Mouse (Mus musculus) kidney, postnatal 0 days (tissue): ENCODE data around the gene Prtg. TPM values are rescaled to one million over a fixed set of nuclear protein-coding genes. Genes with fewer than 3 reads are reported as not detected.

Source experiments
- ATAC-seq: fragments of 200-750 bp; cut with Nextera tagmentation; replicated peaks from 2 replicates; pipeline ENCODE4 v1.8.0; 2017; ENCODE audit warnings: low read depth, moderate number of reproducible peaks, moderate TSS enrichment, moderate library complexity; ENCODE audit not compliant: low FRiP score
- DNase-seq: peaks from one replicate; pipeline ENCODE4 v3.0.0-alpha.2; 2016; ENCODE audit warnings: low spot score
- H3K27ac ChIP-seq: fragments of 300-500 bp; sonication (generic); 2 replicates; pipeline ENCODE4 v1.5.1; 2014; ENCODE audit warnings: mild to moderate bottlenecking
- H3K27me3 ChIP-seq: fragments of 300-500 bp; sonication (generic); 2 replicates; pipeline ENCODE4 v1.6.1; 2014; ENCODE audit warnings: low read length, mixed read lengths; ENCODE audit not compliant: insufficient read depth
- H3K36me3 ChIP-seq: fragments of 300-500 bp; sonication (generic); 2 replicates; pipeline ENCODE4 v1.6.1; 2014; ENCODE audit warnings: low read length, mixed read lengths; ENCODE audit not compliant: insufficient read depth
- H3K4me1 ChIP-seq: fragments of 300-500 bp; sonication (generic); replicated peaks from 2 replicates; pipeline ENCODE4 v1.6.1; 2014; ENCODE audit warnings: antibody characterized with exemption, low read length, mixed read lengths; ENCODE audit not compliant: insufficient read depth
- H3K4me2 ChIP-seq: fragments of 300-500 bp; sonication (generic); 2 replicates; pipeline ENCODE4 v1.6.1; 2014; ENCODE audit warnings: mild to moderate bottlenecking, low read length, moderate library complexity, mixed read lengths
- H3K4me3 ChIP-seq: fragments of 300-500 bp; sonication (generic); replicated peaks from 2 replicates; pipeline ENCODE4 v1.5.1; 2014; ENCODE audit warnings: low read depth, low read length
- H3K9ac ChIP-seq: fragments of 300-500 bp; sonication (generic); 2 replicates; pipeline ENCODE4 v1.6.1; 2014; ENCODE audit warnings: low read depth, low read length
- H3K9me3 ChIP-seq: fragments of 300-500 bp; sonication (generic); replicated peaks from 2 replicates; pipeline ENCODE4 v1.6.1; 2016; ENCODE audit warnings: low read length, inconsistent platforms, mixed read lengths
- CTCF ChIP-seq: IDR thresholded peaks from 2 replicates; pipeline ENCODE4 v1.5.1; 2016; ENCODE audit warnings: antibody characterized with exemption, low read depth, mild to moderate bottlenecking, moderate library complexity
- WGBS: fragments of 180-500 bp; shearing (Covaris S2); extraction: QIAGEN DNeasy Blood & Tissue Kit; methylation state at CpG from one replicate; pipeline ENCODE4 v1.1.7; 2014; 5-methylcytosine and 5-hydroxymethylcytosine counted together
- polyA plus RNA-seq: library from polyadenylated mRNA; unstranded; fragments of >200 nt; fragmentation: Nextera tagmentation; extraction: Ambion mirVana; gene quantifications from 2 replicates; pipeline ENCODE4 v1.2.1, GENCODE M21; 2015

Gene Prtg
- polyA plus RNA-seq, 1 experiment from 2014 or later, result 1.2 TPM

- ATAC-seq (no peak), DNase-seq (no peak)
- Histone ChIP-seq H3K4me2 (no peak overlapping the region), H3K4me1 (no peaks in the 10 kb centered on the region), H3K4me3 (no peak overlapping the region), H3K9me3 (no peaks in the 10 kb centered on the region), H3K9ac (no peak overlapping the region), H3K27ac (no peak overlapping the region), H3K36me3 (no peaks in the 10 kb centered on the region), H3K27me3 (no peaks in the 10 kb centered on the region)
- 93% methylated on average over 5 of the region's 5 CpGs for WGBS
- TF ChIP-seq CTCF, result no peak
Observed at GRCm38 (mm10) chr9:72902611-72903010, 95.9 kb downstream of the Prtg start.

GRCm38 (mm10) chr9:72906693-72907103 lies 100.0 kb downstream of the Prtg start:
- H3K4me2 ChIP-seq, result no peak overlapping the region
- H3K4me3 ChIP-seq, result no peak overlapping the region
- DNase-seq (no peak), ATAC-seq (no peak)
- WGBS, result 60% methylated on average over 6 of the region's 6 CpGs
- H3K4me1 ChIP-seq, result no peaks in the 10 kb centered on the region
- no peak overlapping the region for H3K9ac ChIP-seq
- no peaks in the 10 kb centered on the region for H3K36me3 ChIP-seq
- no peaks in the 10 kb centered on the region for H3K27me3 ChIP-seq
- H3K9me3 ChIP-seq, result no peaks in the 10 kb centered on the region
- no peak for TF ChIP-seq CTCF
- no peak overlapping the region for H3K27ac ChIP-seq

GRCm38 (mm10) chr9:72911381-72911780 lies 104.7 kb downstream of the Prtg start:
- 92% methylated on average over 2 of the region's 2 CpGs for WGBS
- TF ChIP-seq CTCF, result no peak

GRCm38 (mm10) chr9:72913551-72913950 lies 106.9 kb downstream of the Prtg start:
- Histone ChIP-seq H3K4me1 (no peaks in the 10 kb centered on the region), H3K9me3 (no peaks in the 10 kb centered on the region), H3K36me3 (peaks cover 2% of the 10 kb centered on the region; the same call in 1 of the 2 replicates), H3K4me2 (peak overlapping the region; percentile 27; the same call in 1 of the 2 replicates), H3K27me3 (no peaks in the 10 kb centered on the region), H3K9ac (no peak overlapping the region), H3K4me3 (no peak overlapping the region), H3K27ac (no peak overlapping the region)
- TF ChIP-seq CTCF, result no peak
- no peak for DNase-seq
- no peak for ATAC-seq
- WGBS, result 41% methylated on average over 6 of the region's 6 CpGs

More at GRCm38 (mm10) chr9:72911381-72911780, 104.7 kb downstream of the Prtg start:
- no peak for DNase-seq
- Histone ChIP-seq H3K4me3 (no peak overlapping the region), H3K9me3 (no peaks in the 10 kb centered on the region), H3K9ac (no peak overlapping the region), H3K27me3 (no peaks in the 10 kb centered on the region), H3K4me2 (no peak overlapping the region), H3K27ac (no peak overlapping the region), H3K4me1 (no peaks in the 10 kb centered on the region), H3K36me3 (peaks cover 2% of the 10 kb centered on the region; the same call in 1 of the 2 replicates)
- ATAC-seq, result no peak

- 61% methylated on average over 7 of the region's 7 CpGs for WGBS
- no peak for ATAC-seq
- Histone ChIP-seq H3K4me3 (no peak overlapping the region), H3K9me3 (no peaks in the 10 kb centered on the region), H3K9ac (no peak overlapping the region), H3K36me3 (peaks cover 2% of the 10 kb centered on the region; the same call in 1 of the 2 replicates), H3K4me2 (no peak overlapping the region), H3K27ac (no peak overlapping the region), H3K4me1 (no peaks in the 10 kb centered on the region), H3K27me3 (no peaks in the 10 kb centered on the region)
- peak; percentile 13 for DNase-seq
- TF ChIP-seq CTCF, result no peak
Observed at GRCm38 (mm10) chr9:72915728-72916127, 109.1 kb downstream of the Prtg start.

- no peak overlapping the region for H3K4me2 ChIP-seq
- no peaks in the 10 kb centered on the region for H3K27me3 ChIP-seq
- no peak overlapping the region for H3K4me3 ChIP-seq
- TF ChIP-seq CTCF, result no peak
- no peaks in the 10 kb centered on the region for H3K4me1 ChIP-seq
- ATAC-seq, result no peak
- no peak overlapping the region for H3K27ac ChIP-seq
- H3K9ac ChIP-seq, result no peak overlapping the region
- 92% methylated on average over 3 of the region's 3 CpGs for WGBS
- H3K36me3 ChIP-seq, result no peaks in the 10 kb centered on the region
- H3K9me3 ChIP-seq, result no peaks in the 10 kb centered on the region
- no peak for DNase-seq
Observed at GRCm38 (mm10) chr9:72923068-72923467, 116.4 kb downstream of the Prtg start.
